Mouse (Mus musculus): ENCODE measurements around the gene Olfr370. TPM values are rescaled to one million over a fixed set of nuclear protein-coding genes. Genes with fewer than 3 reads are reported as not detected.

Gene Olfr370
- polyA plus RNA-seq, 1 experiment from 2014 or later: not detected

DNA sequence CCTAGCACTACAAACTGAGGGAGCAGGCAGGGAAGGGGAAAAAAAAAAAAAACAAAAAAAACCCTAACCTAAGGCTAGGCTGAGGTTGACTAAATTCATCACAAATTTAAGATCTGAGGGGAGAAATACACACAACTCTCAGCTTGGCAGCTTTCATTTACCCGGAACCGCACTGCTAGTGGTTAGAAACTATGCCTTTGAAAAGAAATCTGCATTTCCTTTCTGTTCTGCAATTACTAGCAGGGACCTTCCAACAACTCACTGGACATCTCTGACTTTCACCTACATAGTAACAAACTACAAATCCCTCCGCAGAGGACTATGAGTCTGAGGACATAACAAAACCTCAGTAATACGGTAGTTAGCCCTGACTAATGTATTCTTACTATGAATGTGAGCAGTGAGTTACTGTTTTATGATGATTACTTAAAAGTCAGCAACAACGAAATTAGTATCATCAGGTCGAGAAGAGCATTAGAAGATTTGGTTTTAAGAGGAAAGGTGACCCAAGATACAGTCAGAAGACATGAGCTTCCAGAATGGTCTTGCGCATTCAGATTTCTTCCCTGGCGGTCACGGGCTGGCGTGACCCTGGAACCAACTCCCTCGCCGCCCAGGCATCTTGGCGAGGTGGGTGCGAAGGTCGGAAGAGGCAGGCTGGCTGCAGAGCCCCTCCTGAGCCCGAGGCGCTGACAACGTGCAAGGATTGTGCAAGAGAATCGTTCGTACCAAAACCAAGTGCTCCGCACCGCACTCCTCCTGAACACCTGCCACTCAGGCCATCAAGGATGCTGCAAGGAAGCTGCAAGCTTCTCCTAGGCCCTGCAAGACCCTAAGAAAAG, 58.0 kb downstream of the Olfr370 start:
- Histone ChIP-seq H3K9ac (peak overlapping the region; percentile 76), H3K27me3 (replicated peaks) (no peaks in the 10 kb centered on the region), H3K4me1 (peaks cover 38% of the 10 kb centered on the region), H3K9me3 (no peaks in the 10 kb centered on the region), H3K4me2 (replicated peaks) (peak overlapping the region; percentile 71), H3K27ac (peak overlapping the region; percentile 65), H3K36me3 (no peaks in the 10 kb centered on the region), H3K4me3 (peak overlapping the region; percentile 59)
- 6% methylated on average over 22 of the region's 22 CpGs for WGBS
- no peak for ATAC-seq (ENCODE audit: low FRiP score, low read depth)

DNA sequence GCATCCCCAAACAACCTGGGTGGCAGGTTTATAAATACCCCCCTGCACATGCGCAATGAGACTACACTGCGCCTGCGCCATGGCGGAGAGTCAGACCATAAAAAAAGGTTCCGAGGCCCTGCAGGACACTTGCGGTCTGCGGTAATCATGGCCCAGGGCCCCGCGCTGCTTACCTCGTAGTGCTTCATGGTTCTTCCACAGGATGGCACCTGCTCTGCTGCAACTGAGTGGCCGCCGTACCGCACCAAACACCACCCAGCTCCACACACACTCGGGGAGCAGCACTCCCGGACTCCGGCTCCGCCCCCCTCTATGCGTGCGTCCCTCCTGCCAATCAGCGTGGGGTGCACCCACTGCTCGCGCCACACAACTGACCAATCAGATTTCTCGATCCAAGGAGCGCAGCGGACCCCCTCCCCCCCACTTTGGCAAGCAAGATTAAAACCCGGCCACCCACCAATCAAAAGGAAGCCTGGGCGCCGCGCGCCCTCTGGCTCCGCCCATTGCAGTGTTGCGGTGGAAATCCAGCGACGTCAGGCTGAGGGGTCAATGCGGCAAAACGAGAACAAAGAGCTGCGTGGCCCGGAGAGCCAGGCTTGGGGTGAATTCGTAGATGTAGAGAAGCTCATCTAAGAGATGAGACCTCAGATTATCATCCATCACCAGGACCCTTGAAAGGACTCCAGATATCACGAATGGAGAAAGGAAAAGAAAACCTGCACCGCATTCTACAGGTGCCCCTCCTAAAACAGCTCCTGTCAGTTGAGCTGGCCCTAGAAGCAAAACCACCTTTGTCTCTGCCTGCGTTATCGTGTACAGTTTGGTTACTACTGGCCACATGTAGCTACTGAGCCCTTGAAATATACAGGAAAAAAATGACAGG, 58.8 kb downstream of the Olfr370 start:
- Histone ChIP-seq H3K9me3 (no peaks in the 10 kb centered on the region), H3K9ac (peak overlapping the region; percentile 76), H3K36me3 (no peaks in the 10 kb centered on the region), H3K4me3 (peak overlapping the region; percentile 59), H3K4me1 (peaks cover 35% of the 10 kb centered on the region), H3K27me3 (replicated peaks) (no peaks in the 10 kb centered on the region), H3K4me2 (replicated peaks) (peak overlapping the region; percentile 71), H3K27ac (peak overlapping the region; percentile 69)
- peak; percentile 97 for ATAC-seq (ENCODE audit: low FRiP score, low read depth)
- under 1% methylated on average over 43 of the region's 43 CpGs for WGBS

Other genes starting within 250 kb of the Olfr370 start
- 0.15 TPM in 2 replicates for gene Ucp1, start 245.4 kb upstream of the Olfr370 start, polyA plus RNA-seq (2016; fragmentation: Nextera tagmentation; extraction: Ambion mirVana)
- gene Elmod2, start 203.3 kb upstream of the Olfr370 start, polyA plus RNA-seq (2016; fragmentation: Nextera tagmentation; extraction: Ambion mirVana): 23.3 and 24.4 TPM in 2 replicates
- gene Mgat4d, start 187.3 kb upstream of the Olfr370 start, polyA plus RNA-seq (2016; fragmentation: Nextera tagmentation; extraction: Ambion mirVana): not detected in 2 replicates
- 7.0 and 8.0 TPM in 2 replicates for gene Clgn, start 145.9 kb upstream of the Olfr370 start, polyA plus RNA-seq (2016; fragmentation: Nextera tagmentation; extraction: Ambion mirVana)
- 171 and 176 TPM in 2 replicates for gene Scoc, start 77.4 kb upstream of the Olfr370 start, polyA plus RNA-seq (2016; fragmentation: Nextera tagmentation; extraction: Ambion mirVana)
- gene Ndufb7, start 30.9 kb downstream of the Olfr370 start, polyA plus RNA-seq (2016; fragmentation: Nextera tagmentation; extraction: Ambion mirVana): 343 and 361 TPM in 2 replicates
- gene Tecr, start 72.2 kb downstream of the Olfr370 start, polyA plus RNA-seq (2016; fragmentation: Nextera tagmentation; extraction: Ambion mirVana): 760 and 802 TPM in 2 replicates
- 60.2 and 63.0 TPM in 2 replicates for gene Dnajb1, start 72.4 kb downstream of the Olfr370 start, polyA plus RNA-seq (2016; fragmentation: Nextera tagmentation; extraction: Ambion mirVana)
- 182 and 186 TPM in 2 replicates for gene Gipc1, start 116.9 kb downstream of the Olfr370 start, polyA plus RNA-seq (2016; fragmentation: Nextera tagmentation; extraction: Ambion mirVana)
- 0.41 and 0.66 TPM in 2 replicates for gene Ptger1, start 130.9 kb downstream of the Olfr370 start, polyA plus RNA-seq (2016; fragmentation: Nextera tagmentation; extraction: Ambion mirVana)
- 30.0 and 32.1 TPM in 2 replicates for gene Pkn1, start 163.4 kb downstream of the Olfr370 start, polyA plus RNA-seq (2016; fragmentation: Nextera tagmentation; extraction: Ambion mirVana)
- gene Ddx39, start 179.4 kb downstream of the Olfr370 start, polyA plus RNA-seq (2016; fragmentation: Nextera tagmentation; extraction: Ambion mirVana): 141 and 142 TPM in 2 replicates
- 14.2 and 15.7 TPM in 2 replicates for gene Adgre5, start 205.5 kb downstream of the Olfr370 start, polyA plus RNA-seq (2016; fragmentation: Nextera tagmentation; extraction: Ambion mirVana)

All from neural tube, embryonic 12.5 days (tissue).